Mouse (Mus musculus) left cerebral cortex, postnatal 10 days (tissue): Measurements from ENCODE around the gene Grik5. TPM values are rescaled to one million over a fixed set of nuclear protein-coding genes. Genes with fewer than 3 reads are reported as not detected.

Experiments
- DNase-seq, 2 experiments: peaks; one replicate each; pipeline ENCODE4 v3.0.0; 2021 to 2022; ENCODE audit warnings: low spot score in 2 of 2, mixed read lengths in 1 of 2; ENCODE audit errors: extremely low spot score in 1 of 2
- intact Hi-C: fragments of 180-260 bp; cut with DNase I; formaldehyde crosslinking; loops from one replicate; pipeline ENCODE4 v1.15.1; 2025
- total RNA-seq, 2 experiments: library from RNA; stranded (reverse); gene quantifications; 2 replicates each; pipeline ENCODE4 v1.2.3; 2021

Grik5 gene
- total RNA-seq, 2 experiments from 2014 or later: 226 to 237 TPM

- intact Hi-C loops: no loop called here
- no peak for DNase-seq
Measured at GRCm38 (mm10) chr7:25084621-25085020, 12.5 kb upstream of the Grik5 start.

DNA sequence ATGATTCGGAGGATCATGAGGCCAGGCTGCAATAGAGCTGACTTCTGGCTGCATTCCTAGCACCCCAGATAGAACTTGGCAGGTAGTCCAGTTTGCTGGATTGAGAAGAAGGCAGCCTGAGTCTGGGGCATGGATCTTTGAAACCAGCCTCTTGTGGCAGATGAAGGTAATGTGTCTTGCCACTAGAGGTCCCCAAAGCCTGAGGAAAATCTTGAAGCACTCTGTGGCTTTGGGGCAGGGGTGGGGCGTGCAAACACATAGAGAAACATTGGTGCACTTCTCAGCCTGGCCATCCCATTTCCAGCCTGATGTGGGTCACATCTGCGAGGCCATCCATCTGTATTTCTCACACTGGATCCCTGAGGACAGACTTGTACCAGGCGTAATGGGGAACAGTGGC, 10.4 kb upstream of the Grik5 start:
- intact Hi-C loops: no loop called here
- peak in 1 of 2 experiments; percentile 51 for DNase-seq

- DNase-seq: no peak
- intact Hi-C loops: no loop called here
Measured at GRCm38 (mm10) chr7:25080431-25080830, 8.3 kb upstream of the Grik5 start.

- DNase-seq: no peak
- intact Hi-C loops: no loop called here
Measured at GRCm38 (mm10) chr7:25079496-25080026, 7.4 kb upstream of the Grik5 start.

DNA sequence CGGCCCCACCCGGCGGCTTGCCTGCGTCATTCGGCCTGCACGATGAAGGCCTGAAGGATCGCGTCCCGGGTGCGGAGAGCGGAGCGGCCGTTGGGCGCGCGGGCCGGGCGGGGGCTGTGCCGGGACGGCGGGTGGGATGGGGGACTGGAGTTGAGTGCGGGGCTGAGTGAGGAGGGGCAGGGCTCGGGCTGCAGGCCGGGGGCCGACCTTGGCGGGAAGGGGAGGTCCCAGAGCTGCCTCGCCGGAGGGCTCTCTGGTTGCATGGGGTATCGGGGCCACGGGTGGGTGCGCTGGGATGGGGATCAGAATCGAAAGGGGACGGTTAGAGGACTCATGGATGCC, 5.2 kb upstream of the Grik5 start:
- intact Hi-C loops: no loop called here
- DNase-seq: no peak

- intact Hi-C loops: no loop called here
- DNase-seq: peak; percentile 98 to 99
Measured at GRCm38 (mm10) chr7:25076663-25077413, 4.7 kb upstream of the Grik5 start.

- no peak for DNase-seq
- intact Hi-C loops: no loop called here
Measured at GRCm38 (mm10) chr7:25076296-25076662, 4.1 kb upstream of the Grik5 start.

GRCm38 (mm10) chr7:25073924-25074323, 1.8 kb upstream of the Grik5 start:
- DNase-seq: peak; percentile 46 to 77

GRCm38 (mm10) chr7:25072716-25073390, 707 bp upstream of the Grik5 start:
- intact Hi-C loops: no loop called here

More at GRCm38 (mm10) chr7:25073924-25074323, 1.8 kb upstream of the Grik5 start:
- intact Hi-C loops: no loop called here

DNA sequence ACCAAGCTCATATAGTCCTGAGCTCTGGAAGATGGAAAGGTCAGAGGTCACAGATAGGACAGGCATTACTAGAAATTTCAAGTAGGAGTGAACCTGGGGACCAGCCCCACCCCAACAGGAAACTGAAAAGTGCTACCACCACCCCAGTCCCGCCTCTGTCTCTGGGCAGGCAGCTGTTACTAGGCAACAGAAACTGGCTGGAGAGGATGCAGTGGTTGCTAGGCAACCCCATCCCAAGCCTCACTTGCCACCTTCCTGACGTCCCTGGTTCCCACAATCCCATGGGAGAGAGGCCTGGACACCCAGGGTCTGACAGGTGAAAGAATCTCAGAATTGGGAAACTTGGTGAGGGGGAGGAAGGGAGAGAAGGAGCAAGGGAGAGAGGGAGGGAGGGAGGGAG, 3.4 kb downstream of the Grik5 start:
- DNase-seq: peak; percentile 54 to 69

More at GRCm38 (mm10) chr7:25072716-25073390, 707 bp upstream of the Grik5 start:
- DNase-seq: peak; percentile 77 to 84

GRCm38 (mm10) chr7:25067909-25068656, 4.1 kb downstream of the Grik5 start:
- DNase-seq: no peak
- intact Hi-C loops: no loop called here

More for the DNA sequence above, 3.4 kb downstream of the Grik5 start:
- intact Hi-C loops: no loop called here

DNA sequence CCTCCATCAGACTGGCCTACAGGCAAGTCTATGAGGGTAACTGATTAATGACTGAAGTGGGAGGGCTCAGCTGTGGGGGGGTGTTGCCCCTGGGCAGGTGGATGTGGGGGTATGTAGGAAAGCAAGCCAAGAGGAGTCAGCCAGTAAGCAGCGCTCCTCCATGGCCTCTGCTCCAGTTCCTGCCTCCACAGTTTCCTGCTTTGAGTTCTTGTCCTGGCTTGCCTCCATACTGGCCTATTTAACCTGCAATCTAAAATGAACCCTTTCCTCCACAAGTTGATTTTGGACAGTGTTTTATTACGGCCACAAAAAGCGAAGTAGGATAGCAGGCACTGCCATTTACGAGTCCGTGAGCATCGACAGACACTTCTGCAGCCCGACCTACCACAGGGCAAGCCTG, 4.8 kb downstream of the Grik5 start:
- intact Hi-C loops: no loop called here
- no peak for DNase-seq

DNA sequence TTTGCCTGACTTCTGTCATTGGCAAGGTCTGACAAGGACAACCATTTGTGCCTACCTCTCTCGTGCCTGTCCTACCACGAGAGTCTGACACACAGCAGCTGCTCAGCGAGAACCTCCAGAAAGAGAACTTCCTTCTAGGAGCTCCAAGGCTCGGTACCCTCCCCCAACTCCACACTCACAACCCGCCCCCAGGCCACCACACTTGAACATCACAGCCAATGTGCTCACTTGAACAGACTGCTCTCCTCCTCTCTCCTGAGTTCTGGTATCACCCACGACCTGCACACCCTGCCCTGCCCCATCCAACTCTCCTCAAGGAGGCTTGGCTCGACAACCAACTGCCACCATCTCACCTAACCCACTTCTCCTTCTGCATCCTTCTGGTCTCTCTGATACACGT, 8.2 kb downstream of the Grik5 start:
- intact Hi-C loops: no loop called here
- no peak for DNase-seq

GRCm38 (mm10) chr7:25063346-25063745, 8.8 kb downstream of the Grik5 start:
- intact Hi-C loops: no loop called here
- no peak for DNase-seq

DNA sequence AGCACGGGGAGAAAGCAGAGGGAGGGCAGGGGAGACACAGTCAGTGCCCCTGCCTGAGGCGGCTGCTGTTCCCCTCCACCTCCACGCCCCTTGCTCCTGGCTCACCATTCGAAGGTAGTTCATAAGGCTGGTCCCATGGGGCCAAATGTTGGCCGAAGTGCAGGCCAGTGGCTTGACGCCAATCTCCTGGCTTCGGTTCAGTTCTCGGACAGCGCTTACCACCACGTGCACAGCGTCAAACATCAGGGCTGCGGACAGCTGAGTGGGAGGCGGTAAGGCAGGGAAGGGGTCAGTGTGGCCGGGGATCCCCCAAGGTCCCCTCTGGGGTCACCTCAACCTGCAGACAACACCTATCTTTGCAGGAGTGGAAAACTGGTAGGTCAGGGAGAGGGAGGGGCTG, 13.3 kb downstream of the Grik5 start:
- no peak for DNase-seq
- intact Hi-C loops: no loop called here

GRCm38 (mm10) chr7:25058394-25058793, 13.8 kb downstream of the Grik5 start:
- no peak for DNase-seq
- intact Hi-C loops: no loop called here

DNA sequence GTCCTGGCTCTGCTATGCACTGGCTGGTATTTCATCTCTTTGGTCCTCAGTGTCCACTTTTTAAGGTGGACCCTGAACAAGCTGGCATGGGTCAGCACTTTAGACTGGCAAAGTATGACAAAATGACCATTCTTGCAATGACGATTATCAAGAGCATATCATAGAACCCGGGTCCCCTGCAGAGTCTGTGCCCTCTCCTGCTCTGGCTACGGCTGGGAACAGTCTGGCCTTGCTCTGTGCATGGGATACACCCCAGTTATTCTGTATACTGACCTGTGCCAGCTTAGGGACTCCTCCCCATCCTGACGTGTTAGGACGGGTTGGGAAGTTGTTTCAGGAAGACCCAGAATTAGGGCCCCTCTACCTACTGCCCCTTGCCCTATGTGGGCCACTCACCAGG, 14.3 kb downstream of the Grik5 start:
- DNase-seq: no peak
- intact Hi-C loops: no loop called here

- intact Hi-C loops: no loop called here
- DNase-seq: no peak
Measured at GRCm38 (mm10) chr7:25056951-25057350, 15.2 kb downstream of the Grik5 start.

DNA sequence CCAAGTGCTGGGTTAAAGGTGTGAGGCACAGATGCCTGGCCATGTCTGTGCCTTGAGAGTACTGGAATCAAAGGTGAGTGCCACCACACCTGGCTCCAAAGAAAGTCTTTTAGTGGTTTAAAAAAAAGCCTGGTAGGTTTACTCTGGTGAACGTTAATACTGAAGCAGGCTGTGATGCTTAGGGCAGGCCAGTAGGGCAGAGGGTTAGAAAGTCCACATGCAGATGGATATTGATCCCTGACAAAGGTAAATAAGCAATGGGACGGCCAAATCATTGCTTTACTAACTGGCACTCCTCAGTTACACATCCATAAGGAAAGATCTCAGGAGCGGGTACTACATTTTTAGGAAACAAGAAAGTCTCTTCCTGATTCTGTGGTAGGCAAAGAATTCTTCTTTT, 19.6 kb downstream of the Grik5 start:
- intact Hi-C loops: no loop called here
- no peak for DNase-seq
